Mouse (Mus musculus) olfactory bulb, adult 2 months (tissue): ENCODE data around the gene Gm49387.

Source experiments
- CTCF ChIP-seq: fragments of 200-500 bp; IDR thresholded peaks from 2 replicates; pipeline ENCODE4 v1.5.1; 2012; ENCODE audit warnings: low read depth, mild to moderate bottlenecking, low read length, moderate library complexity; ENCODE audit not compliant: insufficient read depth
- POLR2A ChIP-seq: fragments of 200-500 bp; IDR thresholded peaks from 2 replicates; pipeline ENCODE4 v1.6.1; 2012; ENCODE audit warnings: mild to moderate bottlenecking, low read depth, low read length, moderate library complexity; ENCODE audit not compliant: insufficient read depth

GRCm38 (mm10) chr14:31537298-31537697 lies 103.4 kb downstream of the Gm49387 start:
- TF ChIP-seq POLR2A (no peak), CTCF (no peak)
